Mouse (Mus musculus) cerebellum, adult 18-20 months (tissue): ENCODE data around the gene Angptl3.
A peak's percentile ranks its signal among the peaks of the same experiment; 100 is the strongest.

ENCODE experiments used
- DNase-seq, 2 experiments: peaks; one replicate each; pipeline ENCODE4 v3.0.0; 2021

Angptl3 gene

DNA sequence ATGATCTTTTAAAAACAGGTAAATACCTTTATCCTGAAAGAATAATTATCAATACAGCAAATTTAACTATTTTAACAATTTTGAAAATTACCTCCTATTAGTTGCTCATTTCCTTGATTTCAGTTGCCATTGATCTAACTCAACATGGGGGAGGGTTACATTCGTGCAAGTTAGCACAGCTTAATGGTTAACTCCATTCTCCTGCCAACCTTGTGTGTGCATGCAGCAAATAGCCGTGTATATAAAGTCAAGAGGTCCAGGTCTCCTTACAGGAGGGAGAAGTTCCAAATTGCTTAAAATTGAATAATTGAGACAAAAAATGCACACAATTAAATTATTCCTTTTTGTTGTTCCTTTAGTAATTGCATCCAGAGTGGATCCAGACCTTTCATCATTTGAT lies at the start of gene Angptl3:
TSS of gene Angptl3 (plus strand) at position 269 of the 400 bp plus-strand sequence.
- no peak for DNase-seq

DNA sequence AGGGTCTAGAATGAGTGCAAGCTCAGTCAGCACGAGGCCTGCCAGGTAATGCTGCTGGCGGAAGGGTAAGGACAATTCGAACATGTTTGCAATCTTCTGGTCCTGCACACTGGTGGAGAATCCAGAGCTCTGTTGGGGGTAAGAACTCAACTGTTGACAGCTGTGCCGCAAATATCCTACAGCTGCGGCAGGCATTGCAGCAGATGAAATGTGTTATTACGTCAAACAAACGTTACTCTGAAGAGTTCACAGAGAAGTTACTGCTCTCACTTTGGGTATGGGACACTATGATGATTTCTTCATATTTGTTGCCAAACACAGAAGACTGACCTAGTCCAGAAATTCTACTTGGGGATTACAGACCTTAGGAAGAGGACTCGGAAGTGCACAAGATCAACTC lies 46.1 kb upstream of the Angptl3 start:
- no peak for DNase-seq

DNA sequence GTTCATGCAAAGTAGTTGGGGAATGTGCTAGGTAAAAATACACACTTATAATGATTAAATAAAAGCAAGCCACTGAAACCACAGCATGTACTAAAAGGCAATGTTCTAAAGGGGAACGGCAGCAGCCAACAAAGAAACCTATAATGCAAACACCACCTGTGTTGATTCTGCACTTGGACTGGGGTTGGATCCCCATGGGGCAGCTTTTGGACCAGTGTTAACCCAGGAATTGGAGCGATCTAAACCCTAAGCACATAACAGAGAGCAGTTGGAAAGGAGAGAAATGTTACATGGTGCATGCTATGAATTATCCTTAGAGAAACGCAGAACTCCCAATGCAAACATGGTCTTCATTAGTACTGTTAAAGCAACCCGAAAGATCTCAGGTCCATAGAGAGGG lies 37.3 kb upstream of the Angptl3 start:
- DNase-seq = no peak

DNA sequence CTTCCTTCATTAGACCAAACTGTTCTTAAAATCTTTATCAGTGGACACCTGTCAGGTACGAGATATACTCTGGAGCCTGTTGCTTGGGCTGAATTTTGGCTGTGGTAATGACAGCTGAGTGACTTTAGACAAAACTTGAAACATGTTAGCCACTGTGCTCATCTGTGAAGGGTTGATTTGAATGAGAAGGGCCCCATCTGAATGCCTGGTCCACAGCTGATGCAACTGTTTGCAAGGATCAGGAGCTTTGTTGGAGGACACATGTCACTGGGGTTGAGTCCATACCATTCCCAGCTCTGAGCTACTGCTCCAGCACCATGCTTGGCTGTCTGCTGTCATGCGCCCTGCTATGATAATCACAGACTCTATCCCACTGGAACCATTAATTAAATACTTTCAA lies 25.2 kb upstream of the Angptl3 start:
- DNase-seq = no peak

DNA sequence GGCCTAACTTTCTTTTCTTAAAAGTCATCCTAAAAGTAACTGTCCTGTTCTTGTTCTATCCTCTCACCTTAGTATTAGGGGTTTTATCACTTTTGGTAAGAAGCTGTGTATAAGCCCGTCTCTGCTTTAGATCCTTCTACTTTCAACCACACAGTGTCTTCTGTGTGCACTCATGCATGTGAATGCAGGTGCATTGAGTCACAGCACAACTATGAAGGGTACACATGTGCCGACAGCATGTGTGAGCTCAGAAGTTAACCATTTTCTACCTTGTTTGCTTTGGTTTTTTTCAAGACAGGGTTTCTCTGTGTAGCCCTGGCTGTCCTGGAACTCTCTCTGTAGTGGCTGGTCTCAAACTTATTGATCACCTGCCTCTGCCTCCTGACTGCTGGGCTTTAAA lies 24.4 kb upstream of the Angptl3 start:
- DNase-seq = no peak

DNA sequence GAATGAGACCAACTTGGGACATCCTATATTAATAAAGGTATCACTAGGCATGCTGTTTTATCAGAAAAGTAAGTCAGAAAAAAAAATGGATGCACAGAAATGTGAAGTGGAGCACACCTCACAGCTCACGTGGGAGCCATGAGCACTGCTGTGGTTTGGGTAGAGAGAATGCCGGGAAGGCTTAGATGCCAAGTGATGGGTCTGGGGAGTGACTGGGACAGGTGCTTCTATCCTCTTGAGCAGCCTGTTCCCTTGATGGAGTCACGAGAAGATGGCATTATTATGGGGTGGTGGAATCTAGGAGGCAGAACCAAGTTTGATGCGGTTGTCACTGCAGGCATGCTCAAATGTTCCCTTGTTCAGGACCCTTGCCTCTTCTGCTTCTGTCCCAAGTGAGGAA lies 19.7 kb upstream of the Angptl3 start:
- no peak for DNase-seq

DNA sequence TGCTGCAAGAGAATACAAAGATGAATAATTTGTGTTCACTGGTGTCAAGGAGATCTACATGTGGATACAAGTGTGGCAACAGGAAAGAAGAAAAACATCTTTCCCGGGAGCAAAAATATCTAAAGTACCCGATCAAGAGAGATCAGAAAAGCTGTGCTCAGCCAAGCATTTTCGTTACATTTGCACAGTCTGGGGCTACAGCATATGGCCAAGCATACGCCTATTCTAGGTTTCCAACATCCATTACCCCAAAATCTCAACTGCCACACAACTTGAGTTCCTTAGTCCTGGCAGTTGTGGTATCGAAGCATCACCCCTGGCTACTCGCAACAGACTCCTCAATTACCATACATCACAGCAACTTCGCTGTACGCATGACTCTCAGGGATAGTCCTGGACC lies 8.5 kb upstream of the Angptl3 start:
- DNase-seq = no peak

DNA sequence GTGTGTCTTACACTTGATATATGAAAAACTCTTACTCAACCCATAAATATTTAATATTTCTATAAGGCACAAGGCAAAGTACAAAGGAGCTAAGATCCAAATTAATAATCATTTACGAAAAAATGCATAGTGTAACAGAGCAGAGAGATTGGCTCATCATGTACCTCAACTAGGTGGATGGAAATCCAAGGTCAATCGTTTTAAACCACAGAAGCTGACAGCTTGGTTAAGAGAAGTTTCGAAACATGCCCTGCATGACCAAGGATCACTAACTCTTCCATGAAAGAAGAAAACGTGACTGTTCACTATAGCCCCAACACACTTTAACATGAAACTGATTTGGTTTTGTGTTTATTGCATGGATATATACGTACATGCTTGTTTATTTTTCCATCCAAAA lies 2.4 kb upstream of the Angptl3 start:
- DNase-seq = no peak

DNA sequence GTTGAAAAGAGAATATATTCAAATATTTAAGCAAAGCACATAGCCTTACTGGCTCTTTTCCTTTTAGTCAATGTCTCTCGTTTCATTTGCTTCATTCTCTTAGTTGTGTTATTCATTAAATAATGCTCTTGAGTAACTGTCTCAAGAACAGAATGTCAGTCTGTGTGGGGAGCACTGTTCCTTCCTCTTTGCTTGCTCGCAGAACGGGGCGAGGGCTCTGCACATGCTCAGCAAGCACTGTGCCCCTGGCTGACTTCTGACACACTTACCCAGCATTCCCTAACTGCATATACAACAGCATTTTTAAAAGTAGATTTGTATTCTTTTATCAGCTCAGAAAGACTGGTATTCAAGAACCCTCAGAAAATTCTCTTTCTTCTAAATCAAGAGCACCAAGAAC lies 2.2 kb downstream of the Angptl3 start:
- peak in 1 of 2 experiments; percentile 8 for DNase-seq

DNA sequence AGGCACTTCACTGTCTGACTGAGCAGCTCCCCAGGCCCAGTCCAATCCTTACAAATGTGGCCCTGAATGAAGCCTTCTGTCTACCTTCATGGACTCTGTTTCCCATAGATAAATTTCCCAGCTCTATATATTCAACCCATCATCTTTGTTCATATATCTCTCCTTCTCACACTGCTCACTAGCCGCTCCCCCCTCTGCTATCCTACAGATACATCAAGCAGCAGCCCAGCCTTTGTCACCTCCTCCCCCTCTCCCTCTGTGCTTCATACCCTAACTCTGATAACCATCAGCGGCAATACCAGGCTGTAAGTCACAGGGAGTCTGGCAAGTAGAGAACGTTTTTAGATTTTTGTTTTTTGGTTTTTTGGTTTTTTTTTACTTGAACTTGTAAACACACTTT lies 14.1 kb downstream of the Angptl3 start:
- no peak for DNase-seq

DNA sequence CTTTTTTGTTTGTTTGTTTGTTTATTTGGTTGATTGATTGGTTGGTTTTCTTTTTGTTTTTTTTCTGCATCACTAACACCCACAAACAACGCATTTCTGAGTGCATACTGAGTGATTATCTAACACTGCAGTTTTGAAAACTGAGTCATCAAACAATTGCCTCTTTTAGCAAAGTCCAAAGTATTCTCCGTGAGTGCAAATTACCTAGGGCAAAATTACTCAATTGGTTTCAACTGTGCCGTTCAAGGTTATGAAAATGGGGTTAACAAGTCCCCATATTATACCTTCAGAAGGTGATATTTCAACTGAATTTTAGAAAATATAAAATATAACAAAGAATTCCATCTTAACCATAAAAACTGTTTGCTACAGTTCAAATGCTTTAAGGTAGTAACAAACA lies 15.7 kb downstream of the Angptl3 start:
- no peak for DNase-seq

DNA sequence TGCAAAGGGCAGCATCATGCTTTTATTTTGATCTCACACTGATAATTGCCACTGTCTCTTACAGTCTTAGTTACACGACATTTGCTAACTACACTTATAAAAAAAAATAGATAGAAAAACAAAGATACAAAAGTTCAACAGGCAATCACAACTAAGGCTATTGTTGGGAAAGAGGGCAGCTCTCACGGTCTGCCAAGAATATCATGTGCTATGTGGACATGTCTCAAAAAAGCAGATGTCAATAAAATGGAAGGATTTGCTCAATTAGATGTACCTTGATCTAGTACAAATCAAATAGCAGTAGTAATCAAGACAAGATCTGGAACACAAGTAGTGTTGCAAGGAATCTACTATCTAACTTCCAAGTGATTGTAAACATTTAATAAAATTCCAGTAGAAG lies 17.8 kb downstream of the Angptl3 start:
- DNase-seq = no peak

DNA sequence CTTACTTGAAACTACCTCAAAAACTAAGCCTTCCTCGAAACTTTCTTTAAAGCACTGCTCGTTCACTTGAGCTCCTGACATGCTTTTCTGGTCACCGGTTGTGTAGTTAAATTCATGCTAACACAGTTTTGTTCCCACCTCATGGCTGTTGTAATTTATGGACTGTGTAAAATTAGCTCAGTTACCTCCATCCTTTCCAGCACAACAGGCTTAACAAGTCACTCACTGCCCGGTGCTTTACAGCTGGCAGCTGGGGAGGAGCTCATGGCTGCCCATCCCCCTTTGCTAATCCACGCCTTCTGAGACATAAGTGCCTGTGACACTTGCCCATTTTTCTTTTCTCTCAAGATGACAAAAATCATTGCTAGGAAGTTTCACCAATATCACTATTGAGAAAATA lies 33.8 kb downstream of the Angptl3 start:
- DNase-seq = no peak

DNA sequence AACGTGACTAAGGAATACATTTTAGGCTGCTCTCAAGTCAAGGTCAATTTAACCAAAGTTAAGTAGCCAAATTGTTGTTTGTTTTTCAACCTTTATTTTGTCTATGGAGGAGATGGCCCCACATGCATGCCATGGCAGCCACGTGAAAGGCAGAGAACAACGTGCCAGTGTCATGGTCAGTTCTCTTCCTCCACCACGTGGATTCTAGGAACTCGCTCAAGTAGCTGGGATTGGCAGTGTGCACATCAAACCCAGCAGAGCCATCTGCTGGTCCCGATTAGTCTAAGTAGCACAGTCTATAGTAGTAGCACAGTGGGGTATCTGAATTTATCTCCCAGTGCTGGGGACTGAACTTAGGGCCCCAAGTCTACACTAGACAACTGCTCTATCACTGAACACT lies 38.1 kb downstream of the Angptl3 start:
- no peak for DNase-seq

DNA sequence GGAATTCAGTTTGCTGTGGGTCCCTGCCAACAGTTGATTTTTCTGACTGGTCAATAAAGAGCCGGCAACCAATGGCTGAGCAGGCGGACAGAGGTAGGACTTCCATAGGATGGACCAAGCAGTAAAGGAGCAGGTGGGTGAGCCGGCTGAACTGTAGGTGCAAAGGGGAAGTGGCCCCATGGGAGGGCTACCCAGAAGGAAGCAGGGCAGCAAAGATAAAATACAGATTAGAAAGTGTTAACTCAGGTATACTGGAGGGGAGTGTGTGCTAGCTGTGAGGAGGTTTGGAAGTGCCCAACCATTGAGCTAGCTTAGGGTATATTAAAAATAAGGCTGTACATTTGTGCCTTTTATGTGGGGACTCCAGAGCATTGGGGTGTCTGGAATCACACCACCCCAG lies 47.3 kb downstream of the Angptl3 start:
- DNase-seq = no peak

DNA sequence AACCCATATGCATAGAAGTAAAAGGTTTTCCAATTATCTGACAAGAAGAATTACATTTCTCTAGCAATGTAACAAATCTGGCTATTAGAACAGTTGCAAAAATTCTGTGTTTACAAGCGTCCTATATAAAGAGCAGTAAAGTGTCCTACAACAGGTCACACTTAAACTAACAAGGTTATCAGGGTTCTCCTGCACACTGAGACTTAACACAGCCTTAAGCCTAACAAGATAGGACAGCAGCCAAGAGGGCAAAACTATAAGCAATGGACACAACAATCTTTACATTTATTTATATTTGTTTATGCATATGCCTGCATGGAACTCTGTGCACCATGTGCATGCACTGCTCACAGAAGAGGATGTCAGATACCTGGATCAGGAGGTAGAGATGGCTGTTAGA lies 50.4 kb downstream of the Angptl3 start:
- DNase-seq = no peak

DNA sequence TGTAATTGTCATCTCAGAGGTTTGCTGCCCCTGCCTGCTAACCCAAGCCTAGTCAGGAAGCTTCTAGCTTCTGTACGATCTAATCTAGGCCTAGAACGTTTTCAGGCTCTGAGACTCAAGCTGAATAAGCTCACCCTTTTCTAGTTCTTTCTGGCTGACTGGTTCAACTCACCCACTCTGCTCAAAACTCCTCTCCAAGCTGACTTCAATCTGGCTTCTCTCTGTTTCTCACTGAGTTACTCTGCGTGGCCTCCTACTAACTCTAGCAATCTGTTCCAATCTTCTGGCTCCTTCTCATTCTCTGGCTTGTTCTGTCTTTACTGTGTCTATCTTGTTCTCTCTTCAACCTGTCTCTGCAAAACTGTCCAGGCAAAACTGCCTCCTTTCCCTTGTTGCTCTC lies 53.1 kb downstream of the Angptl3 start:
- no peak for DNase-seq

DNA sequence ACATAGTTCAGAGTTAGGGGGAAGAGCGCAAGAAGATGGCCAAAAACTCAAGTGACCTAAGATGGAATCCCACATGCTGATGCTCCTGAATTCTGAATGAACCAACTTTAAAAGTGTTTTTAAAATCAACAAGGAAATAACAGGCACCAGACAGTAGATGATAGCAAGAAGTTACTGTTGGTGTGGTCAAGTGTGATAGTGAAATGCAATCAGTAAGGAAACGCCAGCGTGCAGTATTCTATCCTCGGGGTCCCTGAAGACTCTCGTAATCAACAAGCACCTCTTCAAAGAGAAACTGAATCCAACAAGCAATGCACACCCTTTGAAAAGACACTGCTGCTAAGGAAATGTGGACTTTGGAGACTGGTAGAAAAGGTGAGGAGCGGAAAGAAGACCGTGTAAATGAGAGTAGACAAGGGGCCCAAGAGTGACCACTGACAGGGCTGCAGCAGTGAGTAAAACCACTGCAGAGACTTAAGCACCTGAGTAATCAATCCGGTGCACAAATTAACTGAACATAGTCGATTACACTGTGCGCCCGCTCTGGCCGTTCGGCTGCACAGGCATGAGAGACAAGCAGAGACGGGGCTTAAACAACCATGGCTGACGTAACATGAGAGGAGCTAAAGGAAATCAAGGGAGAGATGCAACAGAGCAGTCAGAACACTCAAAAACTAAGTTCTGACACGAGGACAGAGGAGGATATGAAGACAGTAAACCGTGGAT lies 57.2 kb downstream of the Angptl3 start:
- no peak for DNase-seq

DNA sequence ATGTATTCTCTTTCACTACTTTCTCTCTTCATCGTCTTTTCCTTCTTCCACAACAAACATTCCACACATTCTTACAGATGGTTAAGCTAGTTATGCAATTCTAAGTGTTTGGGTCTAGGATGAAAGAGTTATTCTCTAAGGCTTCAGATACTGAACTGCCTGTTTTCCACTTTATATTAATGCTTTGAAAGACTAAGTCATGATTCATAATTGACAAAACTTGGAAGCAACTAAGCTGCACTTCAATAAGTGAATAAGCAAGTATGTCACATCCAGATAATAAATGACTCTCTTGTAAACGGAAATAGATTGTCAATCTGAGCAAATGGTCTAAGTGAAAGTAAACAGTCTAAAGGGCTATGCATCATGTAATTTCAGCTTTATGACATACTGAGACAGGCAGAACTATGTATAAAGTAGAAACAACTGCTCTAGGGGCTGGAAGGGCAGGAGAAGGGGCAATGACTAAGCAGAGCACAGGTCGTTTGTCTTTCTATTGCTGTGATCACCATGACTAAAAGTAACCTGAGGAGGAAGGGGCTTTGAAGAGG lies 60.5 kb downstream of the Angptl3 start:
- no peak for DNase-seq

DNA sequence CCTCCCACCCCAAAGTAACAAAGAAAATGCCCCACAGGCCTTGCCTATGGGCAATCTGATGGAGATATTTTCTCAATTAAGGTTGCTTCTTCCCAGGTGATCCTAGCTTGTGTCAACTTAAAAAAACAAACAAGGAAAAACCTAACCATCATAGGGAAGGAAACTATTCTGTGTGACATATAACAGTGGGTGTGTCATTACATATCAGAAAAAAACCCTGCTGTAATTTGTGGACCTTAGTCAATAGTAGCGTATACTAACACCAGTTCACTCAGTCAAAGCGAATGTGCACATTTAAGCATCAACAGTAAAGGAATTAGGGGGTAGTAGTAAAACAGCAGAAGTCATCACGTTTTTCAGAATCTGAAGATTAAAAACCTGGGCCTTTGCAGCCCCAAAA lies 61.0 kb downstream of the Angptl3 start:
- no peak for DNase-seq
